Mouse (Mus musculus): ENCODE data around the gene Ppp2r5b. TPM values are rescaled to one million over a fixed set of nuclear protein-coding genes. Genes with fewer than 3 reads are reported as not detected.
A peak's percentile ranks its signal among the peaks of the same experiment; 100 is the strongest.

The Ppp2r5b gene
- total RNA-seq, 2 experiments from 2014 or later = 35.6 to 37.7 TPM

GRCm38 (mm10) chr19:6267306-6268169 lies 31.9 kb upstream of the Ppp2r5b start:
- no peak for DNase-seq
- intact Hi-C loops (cut with DNase I) = loop anchor here (1.0 kb wide), 2 partner anchors 37 to 64 kb away; no protein-coding TSS in a partner anchor
- Histone ChIP-seq H3K27ac (peak overlapping the region; percentile 70), H3K4me3 (no peak overlapping the region)
- TF ChIP-seq CTCF (IDR thresholded peaks at IDR 0.05) = no peak

GRCm38 (mm10) chr19:6265727-6266182 lies 30.1 kb upstream of the Ppp2r5b start:
- no peak for DNase-seq
- intact Hi-C loops (cut with DNase I) = no loop called here
- no peak overlapping the region for H3K27ac ChIP-seq
- TF ChIP-seq CTCF (IDR thresholded peaks at IDR 0.05) = peak; percentile 45
- H3K4me3 ChIP-seq = no peak overlapping the region

- H3K27ac ChIP-seq = no peak overlapping the region
- TF ChIP-seq CTCF (IDR thresholded peaks at IDR 0.05) = no peak
- no peak for DNase-seq
- no peak overlapping the region for H3K4me3 ChIP-seq
- intact Hi-C loops (cut with DNase I) = no loop called here
Measured at GRCm38 (mm10) chr19:6264945-6265344, 29.3 kb upstream of the Ppp2r5b start.

GRCm38 (mm10) chr19:6264200-6264599 lies 28.5 kb upstream of the Ppp2r5b start:
- TF ChIP-seq CTCF (IDR thresholded peaks at IDR 0.05) = no peak
- Histone ChIP-seq H3K27ac (no peak overlapping the region), H3K4me3 (no peak overlapping the region)
- intact Hi-C loops (cut with DNase I) = no loop called here
- DNase-seq = no peak

- no peak for TF ChIP-seq CTCF (IDR thresholded peaks at IDR 0.05)
- H3K27ac ChIP-seq = peak overlapping the region; percentile 24; the same call in 1 of the 2 replicates
- intact Hi-C loops (cut with DNase I) = no loop called here
- no peak overlapping the region for H3K4me3 ChIP-seq
- no peak for DNase-seq
Measured at GRCm38 (mm10) chr19:6262839-6263433, 27.3 kb upstream of the Ppp2r5b start.

- intact Hi-C loops (cut with DNase I) = no loop called here
- H3K4me3 ChIP-seq = no peak overlapping the region
- H3K27ac ChIP-seq = no peak overlapping the region
- peak; percentile 76 for DNase-seq
- TF ChIP-seq CTCF (IDR thresholded peaks at IDR 0.05) = peak; percentile 97; the same call in 1 of the 2 replicates
Measured at GRCm38 (mm10) chr19:6262222-6262621, 26.6 kb upstream of the Ppp2r5b start.

GRCm38 (mm10) chr19:6261379-6261778 lies 25.7 kb upstream of the Ppp2r5b start:
- H3K4me3 ChIP-seq = no peak overlapping the region
- TF ChIP-seq CTCF (IDR thresholded peaks at IDR 0.05) = no peak
- DNase-seq = no peak
- intact Hi-C loops (cut with DNase I) = loop anchor here (1.0 kb wide), 1 partner anchor 15 kb away; no protein-coding TSS in a partner anchor
- no peak overlapping the region for H3K27ac ChIP-seq

- TF ChIP-seq CTCF (IDR thresholded peaks at IDR 0.05) = peak; percentile 57
- DNase-seq = no peak
- intact Hi-C loops (cut with DNase I) = loop anchor here (1.0 kb wide), 1 partner anchor 15 kb away; no protein-coding TSS in a partner anchor
- no peak overlapping the region for H3K4me3 ChIP-seq
- no peak overlapping the region for H3K27ac ChIP-seq
Measured at GRCm38 (mm10) chr19:6260946-6261345, 25.3 kb upstream of the Ppp2r5b start.

- no peak for DNase-seq
- intact Hi-C loops (cut with DNase I) = no loop called here
- H3K27ac ChIP-seq = no peak overlapping the region
- TF ChIP-seq CTCF (IDR thresholded peaks at IDR 0.05) = peak; percentile 55
- no peak overlapping the region for H3K4me3 ChIP-seq
Measured at GRCm38 (mm10) chr19:6260428-6260827, 24.8 kb upstream of the Ppp2r5b start.

- no peak for DNase-seq
- no peak overlapping the region for H3K27ac ChIP-seq
- no peak for TF ChIP-seq CTCF (IDR thresholded peaks at IDR 0.05)
- H3K4me3 ChIP-seq = no peak overlapping the region
- intact Hi-C loops (cut with DNase I) = no loop called here
Measured at GRCm38 (mm10) chr19:6253021-6253420, 17.3 kb upstream of the Ppp2r5b start.

- H3K27ac ChIP-seq = no peak overlapping the region
- no peak for TF ChIP-seq CTCF (IDR thresholded peaks at IDR 0.05)
- H3K4me3 ChIP-seq = no peak overlapping the region
- intact Hi-C loops (cut with DNase I) = no loop called here
- DNase-seq = no peak
Measured at GRCm38 (mm10) chr19:6247526-6248300, 12.0 kb upstream of the Ppp2r5b start.

- TF ChIP-seq CTCF (IDR thresholded peaks at IDR 0.05) = no peak
- no peak overlapping the region for H3K4me3 ChIP-seq
- H3K27ac ChIP-seq = no peak overlapping the region
- intact Hi-C loops (cut with DNase I) = loop anchor here (1.0 kb wide), 1 partner anchor 15 kb away; no protein-coding TSS in a partner anchor
- no peak for DNase-seq
Measured at GRCm38 (mm10) chr19:6245806-6246205, 10.1 kb upstream of the Ppp2r5b start.
